Mouse (Mus musculus) embryonic fibroblast, embryonic 13.5 days (primary cell): Measurements from ENCODE around the gene Nhs. TPM values are rescaled to one million over a fixed set of nuclear protein-coding genes. Genes with fewer than 3 reads are reported as not detected.

Experiments
- H3K27ac ChIP-seq: 2 replicates; pipeline ENCODE4 v1.5.1; 2012; ENCODE audit warnings: low read length, control low read depth, inconsistent platforms; ENCODE audit not compliant: insufficient read depth
- H3K4me1 ChIP-seq: 2 replicates; pipeline ENCODE4 v1.6.1; 2011; ENCODE audit warnings: low read length; ENCODE audit not compliant: control insufficient read depth, insufficient read depth
- H3K4me3 ChIP-seq: 2 replicates; pipeline ENCODE4 v1.5.1; 2011; ENCODE audit warnings: mild to moderate bottlenecking, control low read depth, low read length; ENCODE audit not compliant: insufficient read depth
- CTCF ChIP-seq: IDR thresholded peaks from 2 replicates; pipeline ENCODE4 v1.5.1; 2011; ENCODE audit warnings: mild to moderate bottlenecking, control low read depth, low read length, moderate library complexity, borderline replicate concordance; ENCODE audit not compliant: insufficient read depth
- POLR2A ChIP-seq: IDR thresholded peaks from 2 replicates; pipeline ENCODE4 v1.6.1; 2011; ENCODE audit warnings: low read depth, mild to moderate bottlenecking, control low read depth, low read length, moderate library complexity
- polyA plus RNA-seq: library from polyadenylated mRNA; stranded (reverse); fragments of >200 nt; gene quantifications from 2 replicates; pipeline ENCODE4 v1.2.4, GENCODE M21; 2011; ENCODE audit warnings: low read depth; ENCODE audit not compliant: missing spikeins, insufficient read length

Nhs gene
- polyA plus RNA-seq, 1 experiment, result 10.6 TPM

GRCm38 (mm10) chrX:161790182-161790581 lies 369.3 kb downstream of the Nhs start:
- no peaks in the 10 kb centered on the region for H3K4me1 ChIP-seq
- H3K4me3 ChIP-seq, result no peak overlapping the region
- TF ChIP-seq CTCF, result no peak
- no peak for TF ChIP-seq POLR2A
- no peak overlapping the region for H3K27ac ChIP-seq
